Mouse (Mus musculus): ENCODE results near the gene Misp.

DNA sequence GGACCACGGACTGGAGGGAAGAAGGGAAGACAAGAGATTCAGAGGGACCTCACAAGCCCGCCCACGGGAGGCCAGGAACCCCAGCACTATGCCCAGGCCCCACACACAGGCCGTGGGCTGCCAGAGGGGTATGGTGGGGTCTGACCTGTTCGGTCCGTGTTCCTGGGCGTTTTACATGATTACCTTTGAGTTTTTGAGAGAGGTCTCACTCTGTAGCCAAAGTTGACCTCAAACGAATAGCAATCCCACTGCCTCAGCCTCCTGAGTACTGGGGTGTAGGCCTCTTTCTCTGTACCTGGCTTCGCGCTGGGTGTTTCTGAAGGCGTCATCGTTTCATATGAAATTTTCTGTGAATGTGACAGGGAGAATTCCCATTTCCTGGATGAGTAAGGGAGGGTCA lies 942 bp downstream of the Misp start:
- TF ChIP-seq POLR2A (IDR thresholded peaks at IDR 0.05; ENCODE audit: borderline replicate concordance, insufficient read depth, low read length) (no peak), CTCF (IDR thresholded peaks at IDR 0.05; ENCODE audit: borderline replicate concordance, insufficient read depth, low read depth, low read length) (no peak)

Data from cerebellum, adult 2 months (tissue).